Mouse (Mus musculus): ENCODE results near the gene Sestd1. TPM values are rescaled to one million over a fixed set of nuclear protein-coding genes. Genes with fewer than 3 reads are reported as not detected.

Sestd1 gene
- polyA plus RNA-seq, 1 experiment, result 11.3 TPM

DNA sequence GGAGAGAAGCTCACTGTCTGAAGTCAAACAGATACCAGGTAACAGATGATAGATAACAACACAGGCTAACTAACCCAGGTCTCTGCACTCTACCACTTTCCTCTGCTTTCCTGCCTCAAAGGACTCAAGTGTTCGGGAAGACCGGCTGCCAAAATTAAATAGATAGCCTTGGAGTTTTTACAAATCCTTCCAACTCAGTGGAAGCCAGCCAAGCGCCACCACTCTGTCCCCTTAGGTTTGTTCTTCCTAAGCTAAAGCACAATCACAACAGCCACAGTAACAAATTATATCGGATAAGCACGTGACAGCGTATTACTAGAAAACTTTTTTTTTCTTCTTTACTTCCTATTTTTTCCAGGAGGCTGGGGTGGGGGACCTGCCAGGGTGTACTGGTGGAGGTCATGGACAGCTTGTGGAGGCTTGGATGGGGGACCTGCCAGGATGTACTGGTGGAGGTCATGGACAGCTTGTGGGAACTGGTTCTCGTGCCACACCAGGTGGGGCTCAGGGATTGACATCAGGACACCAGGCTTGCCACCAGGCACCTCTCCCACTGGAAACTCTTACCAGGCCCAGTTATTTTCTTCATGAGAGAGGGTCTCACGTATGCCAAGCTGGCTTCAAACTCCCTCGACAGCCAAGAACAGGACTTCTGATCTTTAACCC is 5.3 kb downstream of the Sestd1 start:
- Histone ChIP-seq H3K79me2 (ENCODE audit: control insufficient read depth, insufficient read depth) (peaks cover 94% of the 10 kb centered on the region), H3K36me3 (ENCODE audit: control insufficient read depth, insufficient read depth) (no peaks in the 10 kb centered on the region), H3ac (ENCODE audit: control insufficient read depth, insufficient read length) (no peak overlapping the region), H3K4me3 (no peak overlapping the region), H3K4me2 (ENCODE audit: low read depth) (no peak overlapping the region), H3K27me3 (ENCODE audit: control insufficient read depth, insufficient read depth, insufficient read length) (no peaks in the 10 kb centered on the region)
- no peak for TF ChIP-seq SRF (IDR thresholded peaks at IDR 0.05; ENCODE audit: control insufficient read depth, insufficient read length, low read depth)
- no peak for TF ChIP-seq MYOG (IDR thresholded peaks at IDR 0.05; ENCODE audit: control insufficient read depth in 1 of 3, insufficient read depth in 1 of 3, insufficient read length in 2 of 3, low read depth in 2 of 3)
- no peak for TF ChIP-seq TCF12 (IDR thresholded peaks at IDR 0.05; ENCODE audit: insufficient read depth, poor library complexity, severe bottlenecking)
- no peak for TF ChIP-seq POLR2AphosphoS2 (IDR thresholded peaks at IDR 0.05; ENCODE audit: insufficient read length, low read depth)
- TF ChIP-seq TCF3 (IDR thresholded peaks at IDR 0.05; ENCODE audit: insufficient read length, low read depth), result no peak

DNA sequence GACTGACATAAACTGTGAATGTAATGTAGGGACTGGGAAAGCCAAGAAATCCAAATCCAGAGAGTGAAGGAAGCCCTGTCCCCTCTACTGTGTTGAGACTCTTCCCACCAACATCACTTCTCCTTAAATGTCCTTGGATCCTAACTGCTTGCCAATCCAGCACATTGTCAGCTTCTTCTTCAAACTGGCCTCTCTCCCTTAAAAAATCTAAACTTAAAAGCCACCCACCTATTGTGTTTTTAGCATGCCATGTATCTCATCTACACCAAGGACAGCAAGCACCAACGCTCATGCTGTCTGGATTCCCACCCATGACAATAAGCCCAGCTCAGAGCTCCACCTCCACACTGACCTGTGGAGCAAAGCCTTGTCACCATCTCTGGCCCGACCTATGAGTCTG is 7.4 kb downstream of the Sestd1 start:
- Histone ChIP-seq H3K79me2 (ENCODE audit: control insufficient read depth, insufficient read depth) (peaks cover 84% of the 10 kb centered on the region), H3K4me2 (ENCODE audit: low read depth) (no peak overlapping the region), H3K27me3 (ENCODE audit: control insufficient read depth, insufficient read depth, insufficient read length) (no peaks in the 10 kb centered on the region), H3K4me3 (no peak overlapping the region), H3K36me3 (ENCODE audit: control insufficient read depth, insufficient read depth) (no peaks in the 10 kb centered on the region), H3ac (ENCODE audit: control insufficient read depth, insufficient read length) (no peak overlapping the region)
- TF ChIP-seq POLR2AphosphoS2 (IDR thresholded peaks at IDR 0.05; ENCODE audit: insufficient read length, low read depth) (no peak), SRF (IDR thresholded peaks at IDR 0.05; ENCODE audit: control insufficient read depth, insufficient read length, low read depth) (no peak), USF1 (IDR thresholded peaks at IDR 0.05; ENCODE audit: low read depth) (no peak), REST (IDR thresholded peaks at IDR 0.05; ENCODE audit: insufficient read depth, insufficient read length) (no peak)

DNA sequence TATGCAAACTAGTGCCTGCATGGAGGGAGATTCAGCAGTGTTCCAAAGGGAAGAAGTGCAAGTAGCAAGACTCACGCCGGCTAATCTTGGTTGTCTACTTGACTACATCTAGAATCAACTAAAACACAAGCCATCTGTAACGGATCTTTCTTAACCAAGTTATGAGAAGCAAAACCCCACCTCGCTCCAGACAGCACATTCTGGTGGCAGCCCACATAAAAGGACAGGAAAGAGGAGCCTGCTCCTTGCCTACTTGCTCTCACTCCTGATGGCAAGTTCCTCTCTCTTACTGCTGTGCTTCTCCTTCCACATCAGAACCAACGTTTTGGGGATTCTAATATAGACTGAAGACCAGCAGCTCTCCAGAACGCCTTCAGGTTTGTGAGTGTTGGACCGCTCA is 9.6 kb downstream of the Sestd1 start:
- H3K4me2 ChIP-seq (ENCODE audit: low read depth), result peak overlapping the region; percentile 66
- H3K79me2 ChIP-seq (ENCODE audit: control insufficient read depth, insufficient read depth), result peaks cover 84% of the 10 kb centered on the region
- no peaks in the 10 kb centered on the region for H3K27me3 ChIP-seq (ENCODE audit: control insufficient read depth, insufficient read depth, insufficient read length)
- no peak overlapping the region for H3K4me3 ChIP-seq
- TF ChIP-seq POLR2AphosphoS2 (IDR thresholded peaks at IDR 0.05; ENCODE audit: insufficient read length, low read depth) (no peak), E2F4 (IDR thresholded peaks at IDR 0.05; ENCODE audit: insufficient read depth) (no peak), TCF12 (IDR thresholded peaks at IDR 0.05; ENCODE audit: insufficient read depth, poor library complexity, severe bottlenecking) (no peak), TCF3 (IDR thresholded peaks at IDR 0.05; ENCODE audit: insufficient read length, low read depth) (no peak), CEBPB (IDR thresholded peaks at IDR 0.05; ENCODE audit: insufficient read depth, poor library complexity, severe bottlenecking) (no peak), REST (IDR thresholded peaks at IDR 0.05; ENCODE audit: insufficient read depth, insufficient read length) (no peak), SRF (IDR thresholded peaks at IDR 0.05; ENCODE audit: control insufficient read depth, insufficient read length, low read depth) (no peak), POLR2A (IDR thresholded peaks at IDR 0.05; ENCODE audit: insufficient read length, low read depth) (no peak), MAX (IDR thresholded peaks at IDR 0.05; ENCODE audit: low read depth) (no peak), MYOD1 (IDR thresholded peaks at IDR 0.05; ENCODE audit: control insufficient read depth in 1 of 3, insufficient read length in 2 of 3, low read depth in 2 of 3) (no peak), MYOG (IDR thresholded peaks at IDR 0.05; ENCODE audit: control insufficient read depth in 1 of 3, insufficient read depth in 1 of 3, insufficient read length in 2 of 3, low read depth in 2 of 3) (no peak), USF1 (IDR thresholded peaks at IDR 0.05; ENCODE audit: low read depth) (no peak)
- H3K36me3 ChIP-seq (ENCODE audit: control insufficient read depth, insufficient read depth), result no peaks in the 10 kb centered on the region
- no peak overlapping the region for H3ac ChIP-seq (ENCODE audit: control insufficient read depth, insufficient read length)

DNA sequence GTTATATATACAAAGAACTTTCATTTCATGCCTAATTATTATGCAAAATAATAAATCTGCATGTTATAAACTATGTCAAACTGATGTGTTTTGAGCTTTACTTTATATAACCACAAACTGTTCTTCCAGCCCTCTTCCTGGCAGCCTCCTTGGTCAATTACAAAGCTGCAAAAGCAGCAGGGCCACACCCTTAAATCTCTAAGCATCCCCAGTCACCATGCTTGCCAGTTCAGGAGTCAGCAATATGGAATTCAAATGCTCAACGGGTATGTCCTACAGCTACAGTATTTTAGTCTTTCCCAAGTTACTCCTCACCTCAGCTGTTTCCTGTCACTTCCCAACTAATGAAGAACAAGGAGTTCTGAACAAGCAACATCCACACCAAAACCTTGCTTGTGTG is 10.3 kb downstream of the Sestd1 start:
- H3K36me3 ChIP-seq (ENCODE audit: control insufficient read depth, insufficient read depth), result no peaks in the 10 kb centered on the region
- H3K79me2 ChIP-seq (ENCODE audit: control insufficient read depth, insufficient read depth), result peaks cover 83% of the 10 kb centered on the region
- no peaks in the 10 kb centered on the region for H3K27me3 ChIP-seq (ENCODE audit: control insufficient read depth, insufficient read depth, insufficient read length)
- H3K4me2 ChIP-seq (ENCODE audit: low read depth), result peak overlapping the region; percentile 66
- no peak overlapping the region for H3K4me3 ChIP-seq
- TF ChIP-seq CEBPB (IDR thresholded peaks at IDR 0.05; ENCODE audit: insufficient read depth, poor library complexity, severe bottlenecking) (no peak), SRF (IDR thresholded peaks at IDR 0.05; ENCODE audit: control insufficient read depth, insufficient read length, low read depth) (no peak), E2F4 (IDR thresholded peaks at IDR 0.05; ENCODE audit: insufficient read depth) (no peak), MYOD1 (IDR thresholded peaks at IDR 0.05; ENCODE audit: control insufficient read depth in 1 of 3, insufficient read length in 2 of 3, low read depth in 2 of 3) (no peak), POLR2AphosphoS2 (IDR thresholded peaks at IDR 0.05; ENCODE audit: insufficient read length, low read depth) (no peak), MYOG (IDR thresholded peaks at IDR 0.05; ENCODE audit: control insufficient read depth in 1 of 3, insufficient read depth in 1 of 3, insufficient read length in 2 of 3, low read depth in 2 of 3) (no peak), MAX (IDR thresholded peaks at IDR 0.05; ENCODE audit: low read depth) (no peak), TCF12 (IDR thresholded peaks at IDR 0.05; ENCODE audit: insufficient read depth, poor library complexity, severe bottlenecking) (no peak), USF1 (IDR thresholded peaks at IDR 0.05; ENCODE audit: low read depth) (no peak), REST (IDR thresholded peaks at IDR 0.05; ENCODE audit: insufficient read depth, insufficient read length) (no peak), POLR2A (IDR thresholded peaks at IDR 0.05; ENCODE audit: insufficient read length, low read depth) (no peak), TCF3 (IDR thresholded peaks at IDR 0.05; ENCODE audit: insufficient read length, low read depth) (no peak)
- no peak overlapping the region for H3ac ChIP-seq (ENCODE audit: control insufficient read depth, insufficient read length)

DNA sequence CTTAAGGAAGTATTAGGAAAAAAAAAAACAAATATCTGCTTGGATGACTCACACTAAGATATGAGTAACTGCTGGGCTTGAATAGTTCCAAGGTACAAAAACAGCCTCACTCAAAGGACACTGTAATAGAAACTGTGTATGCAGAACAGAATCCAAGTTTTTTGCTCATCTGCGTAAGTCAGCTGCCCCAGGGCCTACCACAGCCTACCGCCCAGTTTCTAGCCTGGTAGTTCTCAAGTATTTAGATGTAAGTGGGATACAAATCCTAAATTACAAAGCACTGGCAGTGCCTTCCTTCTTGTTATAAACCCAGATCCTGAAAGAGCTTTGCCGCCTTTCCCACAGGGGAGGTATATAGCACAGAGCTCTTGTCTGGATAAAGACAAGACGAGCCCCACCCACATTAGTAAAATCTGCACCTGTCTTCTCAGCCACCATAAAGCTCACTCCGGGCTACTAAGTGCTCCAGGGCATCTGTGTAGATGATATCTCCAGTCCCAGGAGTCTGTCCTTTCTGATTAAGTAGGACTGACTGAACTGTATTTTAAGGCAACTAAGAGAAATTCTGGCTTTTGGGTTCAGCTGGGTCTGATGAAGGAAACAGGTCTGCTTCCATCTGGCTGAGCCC is 11.7 kb downstream of the Sestd1 start:
- Histone ChIP-seq H3K4me2 (ENCODE audit: low read depth) (peak overlapping the region; percentile 66), H3K4me3 (no peak overlapping the region), H3K79me2 (ENCODE audit: control insufficient read depth, insufficient read depth) (peaks cover 84% of the 10 kb centered on the region), H3K36me3 (ENCODE audit: control insufficient read depth, insufficient read depth) (no peaks in the 10 kb centered on the region), H3K27me3 (ENCODE audit: control insufficient read depth, insufficient read depth, insufficient read length) (no peaks in the 10 kb centered on the region), H3ac (ENCODE audit: control insufficient read depth, insufficient read length) (no peak overlapping the region)
- TF ChIP-seq REST (IDR thresholded peaks at IDR 0.05; ENCODE audit: insufficient read depth, insufficient read length), result no peak
- TF ChIP-seq MAX (IDR thresholded peaks at IDR 0.05; ENCODE audit: low read depth), result no peak
- TF ChIP-seq E2F4 (IDR thresholded peaks at IDR 0.05; ENCODE audit: insufficient read depth), result no peak
- TF ChIP-seq TCF3 (IDR thresholded peaks at IDR 0.05; ENCODE audit: insufficient read length, low read depth), result no peak
- peak; percentile 2 for TF ChIP-seq TCF12 (IDR thresholded peaks at IDR 0.05; ENCODE audit: insufficient read depth, poor library complexity, severe bottlenecking)
- no peak for TF ChIP-seq USF1 (IDR thresholded peaks at IDR 0.05; ENCODE audit: low read depth)
- no peak for TF ChIP-seq POLR2A (IDR thresholded peaks at IDR 0.05; ENCODE audit: insufficient read length, low read depth)
- TF ChIP-seq MYOG (IDR thresholded peaks at IDR 0.05; ENCODE audit: control insufficient read depth in 1 of 3, insufficient read depth in 1 of 3, insufficient read length in 2 of 3, low read depth in 2 of 3), result peak in 2 of 3 experiments; percentile 32 to 41
- peak; percentile 52 to 78 (median 57) for TF ChIP-seq MYOD1 (IDR thresholded peaks at IDR 0.05; ENCODE audit: control insufficient read depth in 1 of 3, insufficient read length in 2 of 3, low read depth in 2 of 3)
- TF ChIP-seq SRF (IDR thresholded peaks at IDR 0.05; ENCODE audit: control insufficient read depth, insufficient read length, low read depth), result no peak
- TF ChIP-seq CEBPB (IDR thresholded peaks at IDR 0.05; ENCODE audit: insufficient read depth, poor library complexity, severe bottlenecking), result no peak
- no peak for TF ChIP-seq POLR2AphosphoS2 (IDR thresholded peaks at IDR 0.05; ENCODE audit: insufficient read length, low read depth)

Measured in myocyte (in vitro differentiated cells).